Mouse (Mus musculus) kidney, embryonic 14.5 days (tissue): ENCODE results near the gene Ugt1a2. TPM values are rescaled to one million over a fixed set of nuclear protein-coding genes. Genes with fewer than 3 reads are reported as not detected.

Source experiments
- ATAC-seq: fragments of 200-750 bp; cut with Nextera tagmentation; 2 replicates; pipeline ENCODE4 v1.8.0; 2017; ENCODE audit warnings: moderate number of reproducible peaks, mild to moderate bottlenecking, moderate TSS enrichment, moderate library complexity; ENCODE audit not compliant: low FRiP score, low TSS enrichment
- H3K27ac ChIP-seq: fragments of 300-500 bp; sonication (generic); 2 replicates; pipeline ENCODE4 v1.5.1; 2014; ENCODE audit warnings: low read depth, mild to moderate bottlenecking, low read length, moderate library complexity, mixed read lengths
- H3K27me3 ChIP-seq: fragments of 300-500 bp; sonication (generic); 2 replicates; pipeline ENCODE4 v1.6.1; 2014; ENCODE audit warnings: mild to moderate bottlenecking, low read length; ENCODE audit not compliant: control insufficient read depth, insufficient read depth
- H3K36me3 ChIP-seq: fragments of 300-500 bp; sonication (generic); 2 replicates; pipeline ENCODE4 v1.6.1; 2014; ENCODE audit warnings: low read length, mixed read lengths; ENCODE audit not compliant: control insufficient read depth, insufficient read depth
- H3K4me1 ChIP-seq: fragments of 300-500 bp; sonication (generic); 2 replicates; pipeline ENCODE4 v1.6.1; 2014; ENCODE audit warnings: low read length, mixed read lengths; ENCODE audit not compliant: control insufficient read depth, insufficient read depth
- H3K4me2 ChIP-seq: fragments of 300-500 bp; sonication (generic); replicated peaks from 2 replicates; pipeline ENCODE4 v1.6.1; 2014; ENCODE audit warnings: low read depth, mild to moderate bottlenecking, low read length
- H3K4me3 ChIP-seq: fragments of 300-500 bp; sonication (generic); 2 replicates; pipeline ENCODE4 v1.5.1; 2014; ENCODE audit warnings: mild to moderate bottlenecking, low read length
- H3K9ac ChIP-seq: fragments of 300-500 bp; sonication (generic); 2 replicates; pipeline ENCODE4 v1.6.1; 2014; ENCODE audit warnings: low read depth, mild to moderate bottlenecking, low read length, moderate library complexity
- H3K9me3 ChIP-seq: fragments of 300-500 bp; sonication (generic); 2 replicates; pipeline ENCODE4 v1.6.1; 2016; ENCODE audit warnings: low read length; ENCODE audit not compliant: control insufficient read depth
- WGBS: fragments of 180-500 bp; shearing (Covaris S2); extraction: QIAGEN DNeasy Blood & Tissue Kit; methylation state at CpG from one replicate; pipeline ENCODE4 v1.1.7; 2014; 5-methylcytosine and 5-hydroxymethylcytosine counted together
- polyA plus RNA-seq: library from polyadenylated mRNA; unstranded; fragments of >200 nt; fragmentation: Nextera tagmentation; extraction: Ambion mirVana; gene quantifications from 2 replicates; pipeline ENCODE4 v1.2.1, GENCODE M21; 2014

Ugt1a2 gene
- polyA plus RNA-seq, 1 experiment from 2014 or later: 7.3 TPM

GRCm38 (mm10) chr1:88199996-88200395, 405 bp upstream of the Ugt1a2 start:
- Histone ChIP-seq H3K4me1 (no peaks in the 10 kb centered on the region), H3K4me2 (no peak overlapping the region), H3K27ac (no peak overlapping the region), H3K4me3 (no peak overlapping the region), H3K9me3 (no peaks in the 10 kb centered on the region; the same call in 1 of the 2 replicates), H3K36me3 (no peaks in the 10 kb centered on the region), H3K27me3 (no peaks in the 10 kb centered on the region), H3K9ac (no peak overlapping the region)
- no peak for ATAC-seq
- 71% methylated on average over 2 of the region's 2 CpGs for WGBS

GRCm38 (mm10) chr1:88205294-88205922, 5.0 kb downstream of the Ugt1a2 start, which contains the start of gene Dnajb3:
Gene Dnajb3 (minus strand): TSS chr1:88205782.
- peak; percentile 98 for ATAC-seq
- H3K9me3 ChIP-seq: no peaks in the 10 kb centered on the region; the same call in 1 of the 2 replicates
- no peaks in the 10 kb centered on the region for H3K36me3 ChIP-seq
- no peaks in the 10 kb centered on the region for H3K4me1 ChIP-seq
- H3K9ac ChIP-seq: peak within 1 kb of the TSS; percentile 65
- H3K4me3 ChIP-seq: peak within 1 kb of the TSS; percentile 41
- 7% methylated on average over 62 of the region's 62 CpGs for WGBS
- H3K27me3 ChIP-seq: no peaks in the 10 kb centered on the region
- H3K27ac ChIP-seq: no peak within 1 kb of the TSS
- H3K4me2 ChIP-seq: peak within 1 kb of the TSS; percentile 73

GRCm38 (mm10) chr1:88206843-88207479, 6.6 kb downstream of the Ugt1a2 start:
- no peak overlapping the region for H3K4me3 ChIP-seq
- H3K9ac ChIP-seq: no peak overlapping the region
- H3K27ac ChIP-seq: no peak overlapping the region
- H3K27me3 ChIP-seq: no peaks in the 10 kb centered on the region
- H3K36me3 ChIP-seq: no peaks in the 10 kb centered on the region
- ATAC-seq: no peak
- H3K9me3 ChIP-seq: peaks cover 8% of the 10 kb centered on the region
- H3K4me1 ChIP-seq: no peaks in the 10 kb centered on the region
- 82% methylated on average over 2 of the region's 2 CpGs for WGBS
- no peak overlapping the region for H3K4me2 ChIP-seq

GRCm38 (mm10) chr1:88211812-88212211, 11.4 kb downstream of the Ugt1a2 start, which contains the start of gene Ugt1a1:
Gene Ugt1a1 (plus strand): TSS chr1:88211959.
- Histone ChIP-seq H3K4me2 (no peak within 1 kb of the TSS), H3K36me3 (no peaks in the 10 kb centered on the region), H3K4me1 (no peaks in the 10 kb centered on the region), H3K9ac (no peak within 1 kb of the TSS), H3K27ac (no peak within 1 kb of the TSS), H3K27me3 (no peaks in the 10 kb centered on the region), H3K9me3 (peaks cover 52% of the 10 kb centered on the region), H3K4me3 (no peak within 1 kb of the TSS)
- 68% methylated on average over 8 of the region's 8 CpGs for WGBS
- peak; percentile 21; the same call in 1 of the 2 replicates for ATAC-seq

GRCm38 (mm10) chr1:88212341-88213045, 12.1 kb downstream of the Ugt1a2 start:
- H3K4me3 ChIP-seq: no peak overlapping the region
- WGBS: 61% methylated on average over 8 of the region's 8 CpGs
- no peak overlapping the region for H3K27ac ChIP-seq
- H3K9ac ChIP-seq: no peak overlapping the region
- peak; percentile 40; the same call in 1 of the 2 replicates for ATAC-seq
- H3K27me3 ChIP-seq: no peaks in the 10 kb centered on the region
- H3K4me1 ChIP-seq: no peaks in the 10 kb centered on the region
- H3K9me3 ChIP-seq: peaks cover 58% of the 10 kb centered on the region
- H3K4me2 ChIP-seq: no peak overlapping the region
- no peaks in the 10 kb centered on the region for H3K36me3 ChIP-seq

GRCm38 (mm10) chr1:88213061-88213460, 12.7 kb downstream of the Ugt1a2 start:
- Histone ChIP-seq H3K4me3 (no peak overlapping the region), H3K4me1 (no peaks in the 10 kb centered on the region), H3K4me2 (no peak overlapping the region), H3K9me3 (peaks cover 60% of the 10 kb centered on the region), H3K36me3 (no peaks in the 10 kb centered on the region), H3K27ac (no peak overlapping the region), H3K27me3 (no peaks in the 10 kb centered on the region), H3K9ac (no peak overlapping the region)
- WGBS: 84% methylated on average over 1 of the region's 1 CpGs
- no peak for ATAC-seq

GRCm38 (mm10) chr1:88213766-88214461, 13.5 kb downstream of the Ugt1a2 start:
- ATAC-seq: no peak
- Histone ChIP-seq H3K27me3 (no peaks in the 10 kb centered on the region), H3K4me3 (no peak overlapping the region), H3K9me3 (peaks cover 60% of the 10 kb centered on the region), H3K36me3 (no peaks in the 10 kb centered on the region), H3K4me2 (no peak overlapping the region), H3K4me1 (no peaks in the 10 kb centered on the region), H3K27ac (no peak overlapping the region), H3K9ac (no peak overlapping the region)
- 76% methylated on average over 2 of the region's 2 CpGs for WGBS

GRCm38 (mm10) chr1:88214462-88214952, 14.1 kb downstream of the Ugt1a2 start:
- Histone ChIP-seq H3K9ac (no peak overlapping the region), H3K27me3 (no peaks in the 10 kb centered on the region), H3K4me1 (no peaks in the 10 kb centered on the region), H3K27ac (no peak overlapping the region), H3K4me2 (no peak overlapping the region), H3K9me3 (peaks cover 60% of the 10 kb centered on the region), H3K36me3 (no peaks in the 10 kb centered on the region), H3K4me3 (no peak overlapping the region)
- ATAC-seq: no peak
- 83% methylated on average over 2 of the region's 2 CpGs for WGBS
